Mouse (Mus musculus): ENCODE measurements around the gene Macrod2.

Gene Macrod2

DNA sequence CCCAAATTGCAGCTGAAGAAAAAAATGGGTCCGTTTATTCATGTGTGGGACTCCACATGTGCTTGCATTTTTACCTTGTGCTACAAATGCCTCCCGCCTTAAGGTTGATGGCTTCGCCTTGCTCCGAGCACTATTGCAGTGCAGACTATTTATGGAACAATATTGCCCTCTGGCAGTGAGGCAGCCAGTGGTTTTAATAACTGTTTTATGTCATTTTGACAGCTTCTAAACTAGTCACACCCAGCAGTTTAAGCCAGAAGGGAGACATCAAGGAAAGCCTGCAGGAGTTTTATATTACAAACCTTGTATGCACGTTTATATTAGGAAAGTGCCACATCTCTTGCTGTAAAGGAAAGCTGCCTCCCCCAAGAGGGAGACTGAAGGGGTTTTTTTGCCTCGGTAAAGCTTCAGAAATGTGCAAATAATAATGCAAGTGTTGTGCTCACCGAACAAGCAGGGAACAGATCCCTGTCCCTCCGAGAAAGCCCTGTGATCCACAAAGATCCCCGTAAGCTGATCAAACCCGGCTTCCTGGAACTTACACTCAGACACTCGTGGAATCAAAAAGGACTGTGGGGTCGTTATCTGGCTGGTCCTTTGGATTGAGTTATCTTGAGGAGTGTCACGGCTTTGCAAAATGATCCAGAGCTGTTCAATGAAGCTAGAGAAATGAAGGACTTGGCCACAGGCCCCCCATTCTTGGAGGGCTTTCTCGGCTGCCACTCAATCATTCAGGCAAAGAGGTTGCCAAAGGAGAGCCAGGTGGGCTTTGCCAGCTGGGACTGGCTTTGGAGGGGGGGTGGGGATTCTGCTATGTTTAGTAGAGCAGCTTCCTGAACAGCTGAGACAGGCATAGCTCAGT, 1663.0 kb downstream of the Macrod2 start:
- no peak for DNase-seq

DNA sequence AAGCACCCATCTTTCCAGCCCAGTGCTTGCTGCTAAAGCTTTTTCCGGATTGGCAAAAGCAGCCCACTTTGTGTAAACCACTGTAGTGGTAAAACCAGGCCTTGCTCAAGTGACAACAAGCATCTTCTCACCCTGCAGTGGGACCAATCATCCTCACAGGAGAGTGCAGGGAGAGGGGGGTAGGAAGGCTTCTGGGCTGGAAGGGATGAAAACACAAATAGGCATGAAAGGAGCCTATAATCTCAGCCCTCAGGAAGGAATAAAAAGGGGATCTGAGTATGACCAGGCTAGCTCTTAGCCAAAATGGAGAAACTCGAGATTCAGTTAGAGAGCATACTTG, 1663.6 kb downstream of the Macrod2 start:
- DNase-seq: no peak

DNA sequence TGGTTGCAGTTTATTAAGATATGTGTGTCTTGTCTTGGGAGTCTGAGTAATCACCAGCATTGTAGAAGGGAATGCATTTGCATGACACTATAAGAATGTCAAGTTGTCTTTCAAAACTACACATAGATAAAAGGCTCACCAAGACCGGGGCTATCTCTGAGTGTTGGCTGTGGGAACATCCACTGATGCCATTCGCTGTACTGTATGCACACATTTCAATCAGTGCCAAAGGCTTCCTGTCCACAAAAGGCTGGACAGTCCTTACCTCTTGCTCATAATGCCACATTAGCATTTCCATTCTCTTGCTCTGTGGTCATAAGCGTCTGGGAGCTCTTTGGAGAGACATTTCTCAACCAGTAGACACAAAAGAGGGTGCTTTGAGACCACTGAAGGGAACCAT, 1713.8 kb downstream of the Macrod2 start:
- DNase-seq: no peak

DNA sequence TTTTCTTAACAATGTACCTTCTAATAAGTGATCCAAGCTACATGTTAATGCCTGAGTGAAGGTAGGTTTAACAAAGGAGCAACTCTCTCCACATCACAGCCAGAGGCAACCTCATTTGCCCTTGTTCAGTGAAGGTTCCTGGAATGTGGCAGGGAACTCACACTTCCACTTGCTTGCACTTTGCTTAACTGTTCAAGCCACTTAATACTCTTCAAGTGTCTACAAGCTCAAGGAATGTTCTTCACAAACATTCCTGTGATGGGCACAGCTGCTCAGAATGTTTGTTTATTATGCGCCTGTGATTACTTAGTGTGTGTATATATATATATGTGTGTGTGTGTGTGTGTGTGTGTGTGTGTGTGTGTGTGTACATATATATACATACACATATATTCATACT, 1721.5 kb downstream of the Macrod2 start:
- DNase-seq: no peak

DNA sequence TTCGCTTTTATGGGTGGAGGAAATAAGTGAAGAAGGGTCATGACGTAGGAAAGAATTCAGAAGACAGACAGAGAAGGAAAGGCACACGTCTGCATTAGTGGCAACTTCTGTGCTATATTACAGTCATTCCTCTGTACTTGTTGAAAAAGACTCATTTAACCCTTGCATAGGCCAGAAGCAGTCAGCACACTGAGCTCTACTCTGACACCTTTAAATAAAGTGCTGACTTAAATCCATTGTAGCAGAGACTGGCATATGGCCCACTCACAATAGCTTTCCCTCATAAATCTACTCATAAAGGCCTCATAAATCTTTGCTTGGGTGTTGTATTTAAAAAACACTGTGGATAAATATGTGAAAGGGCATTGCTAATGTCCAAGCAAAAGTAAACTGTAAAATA, 1733.0 kb downstream of the Macrod2 start:
- DNase-seq: no peak

DNA sequence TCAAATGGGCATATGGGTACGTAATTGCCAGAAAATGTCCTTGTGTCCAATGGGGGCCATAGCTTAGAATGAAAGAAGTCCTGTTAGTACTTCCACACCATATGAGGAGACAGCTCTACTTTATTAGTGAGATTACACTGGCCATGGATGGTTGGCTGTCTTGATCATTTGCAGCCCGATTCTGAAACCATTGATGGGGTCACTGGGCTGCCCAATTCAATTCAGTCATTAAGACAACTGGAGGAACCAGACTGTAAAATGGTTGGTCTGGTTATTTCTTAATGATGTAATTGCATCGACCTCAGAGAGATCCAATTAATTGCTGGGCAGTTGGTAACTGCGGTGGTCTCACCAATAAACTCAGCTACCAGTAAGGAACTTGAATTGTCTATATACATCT, 1734.1 kb downstream of the Macrod2 start:
- DNase-seq: no peak

DNA sequence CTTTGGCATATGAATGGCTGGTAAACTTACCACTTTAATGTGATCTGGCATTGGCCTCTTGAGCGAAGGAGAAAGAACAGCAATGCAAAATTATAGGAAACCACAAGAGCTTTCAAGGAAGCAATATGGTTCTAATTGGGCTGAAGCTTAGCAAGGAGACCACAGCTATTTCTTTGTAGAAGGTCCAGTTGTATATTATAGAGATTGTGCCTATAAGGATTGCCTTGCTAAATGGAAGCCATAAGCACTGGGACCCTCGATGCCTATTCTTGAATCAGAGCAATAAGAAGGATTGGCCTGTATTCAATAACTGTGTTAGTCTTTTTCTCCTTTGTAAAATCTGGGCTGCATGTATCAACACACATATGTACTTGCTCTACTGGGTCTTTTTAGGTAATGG, 1754.2 kb downstream of the Macrod2 start:
- no peak for DNase-seq

DNA sequence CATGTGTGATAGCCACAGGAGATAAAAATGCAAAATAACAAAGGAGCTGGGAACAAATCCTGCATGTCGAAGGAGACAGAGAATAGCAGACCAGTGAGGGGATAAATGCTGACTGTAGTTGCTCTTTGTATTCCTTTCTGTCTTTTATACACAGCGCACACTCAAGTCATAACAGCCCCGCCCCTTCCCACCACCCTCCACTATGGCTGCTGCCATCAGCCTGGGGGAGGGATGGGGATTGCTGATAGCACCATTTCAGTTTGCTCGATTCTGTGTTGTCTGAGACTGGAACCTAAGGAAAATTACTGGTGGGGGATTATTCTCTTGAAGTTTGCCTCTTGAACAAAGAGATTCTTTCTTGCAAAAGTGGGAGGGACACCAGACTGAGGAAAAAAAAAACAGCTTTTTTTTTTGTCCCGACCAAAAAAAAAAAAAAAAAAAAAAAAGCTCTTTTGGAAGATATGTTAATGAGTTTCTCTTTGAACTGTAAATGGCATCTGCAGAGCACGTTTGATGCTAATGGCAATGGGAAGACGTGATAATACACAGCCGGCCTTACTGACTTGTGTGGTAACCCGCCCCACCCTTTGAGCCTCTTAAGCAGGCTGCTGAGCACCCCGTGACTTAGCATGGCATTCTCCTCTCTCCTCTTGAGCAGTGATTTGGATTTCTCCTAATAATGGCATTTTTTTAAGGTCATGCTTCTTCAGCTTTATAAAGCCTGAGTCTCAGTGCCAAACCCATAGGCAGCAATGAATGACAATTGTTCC, 1768.6 kb downstream of the Macrod2 start:
- DNase-seq: no peak

DNA sequence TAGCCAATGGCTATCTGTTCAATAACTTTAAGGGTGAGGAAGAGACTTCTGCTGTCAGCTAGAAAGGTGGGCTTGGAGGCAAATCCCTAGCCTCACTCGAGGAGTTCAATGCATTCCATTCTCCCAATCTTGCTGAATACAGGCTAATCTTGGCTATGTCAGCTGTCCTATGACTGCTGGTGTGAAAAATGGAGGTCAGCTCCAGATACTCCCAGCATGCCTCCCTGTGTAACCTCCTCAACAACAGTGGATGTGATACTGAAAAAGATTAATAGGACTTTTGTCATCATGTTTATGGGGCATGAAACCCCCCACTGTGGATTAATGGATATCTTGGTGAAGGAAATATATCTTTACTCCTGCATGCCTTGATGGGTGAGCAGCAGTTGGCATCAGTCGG, 1774.5 kb downstream of the Macrod2 start:
- no peak for DNase-seq

DNA sequence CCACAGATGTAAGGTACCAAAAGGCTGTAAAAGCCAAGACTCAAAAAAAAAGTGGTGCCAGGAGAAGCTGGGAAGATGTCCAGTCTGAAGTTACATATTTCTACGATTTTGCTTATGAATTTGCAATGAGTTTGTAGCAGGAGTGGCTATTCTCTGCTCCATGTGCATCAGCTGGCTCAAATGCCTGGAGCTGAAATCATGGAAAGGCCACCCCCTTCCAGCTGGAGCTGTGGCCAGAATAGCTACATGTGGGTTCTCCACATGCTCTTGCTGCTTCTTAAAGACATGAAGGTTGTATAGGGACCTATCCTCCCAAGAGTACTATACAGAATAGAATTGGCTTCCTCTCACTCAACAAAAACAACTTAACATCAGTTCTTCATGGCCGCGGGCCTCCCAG, 1777.6 kb downstream of the Macrod2 start:
- DNase-seq: no peak

DNA sequence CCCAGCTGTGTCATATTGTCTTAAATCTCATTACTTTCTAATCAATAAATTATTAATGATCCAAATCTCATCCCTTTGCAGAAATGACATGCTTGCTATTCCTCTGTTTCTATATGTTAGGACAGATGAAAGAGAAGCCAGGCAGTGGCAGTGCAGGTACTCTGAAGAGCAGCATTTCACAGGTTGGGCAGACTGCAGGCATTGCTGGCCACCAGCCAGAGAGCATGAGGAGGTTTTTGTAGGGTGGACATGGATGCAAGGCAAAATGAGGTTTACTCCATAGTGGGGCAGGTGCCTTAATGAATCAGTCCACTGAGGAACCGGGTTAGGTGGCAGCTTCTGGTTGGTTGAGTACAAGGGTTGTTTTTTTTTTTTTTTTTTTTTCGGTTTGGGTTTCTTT, 1778.9 kb downstream of the Macrod2 start:
- DNase-seq: no peak

DNA sequence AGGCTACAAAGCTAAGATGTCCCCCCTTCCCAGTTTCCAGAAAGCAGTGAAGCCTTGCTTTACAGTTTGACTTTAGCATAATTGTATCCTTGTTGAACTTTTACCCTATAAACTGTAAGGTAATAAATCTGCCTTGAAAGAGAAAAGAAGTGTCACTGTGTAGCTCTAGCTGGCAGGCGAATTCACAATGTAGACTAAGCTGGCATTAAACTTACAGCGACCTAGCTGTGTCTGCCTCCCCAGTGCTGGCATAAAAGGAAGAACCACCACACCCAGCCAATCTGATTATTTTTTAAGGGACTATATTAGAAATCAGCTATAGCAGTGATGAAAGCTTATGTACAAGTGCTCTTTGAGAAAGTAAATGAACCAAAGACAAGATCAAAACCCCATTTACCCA, 1791.8 kb downstream of the Macrod2 start:
- DNase-seq: no peak

DNA sequence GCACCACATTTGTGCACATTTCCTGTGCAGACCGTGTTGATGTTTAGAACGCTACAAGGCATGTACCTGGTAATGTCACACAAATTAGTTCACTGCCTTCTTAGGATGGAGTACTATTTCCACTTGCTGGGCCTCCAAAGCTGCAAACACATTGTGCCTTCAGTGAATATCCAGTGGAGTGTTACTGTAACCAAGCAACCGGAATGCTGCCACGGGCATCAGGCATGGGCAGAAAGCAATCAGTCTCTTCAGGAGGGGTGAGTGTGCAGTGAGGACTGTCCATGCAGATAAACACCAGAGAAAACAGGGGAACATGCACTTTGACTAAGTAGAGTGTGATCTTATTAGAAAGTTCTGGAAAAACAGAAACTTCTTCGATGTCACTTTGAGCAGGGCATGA, 1792.3 kb downstream of the Macrod2 start:
- no peak for DNase-seq

DNA sequence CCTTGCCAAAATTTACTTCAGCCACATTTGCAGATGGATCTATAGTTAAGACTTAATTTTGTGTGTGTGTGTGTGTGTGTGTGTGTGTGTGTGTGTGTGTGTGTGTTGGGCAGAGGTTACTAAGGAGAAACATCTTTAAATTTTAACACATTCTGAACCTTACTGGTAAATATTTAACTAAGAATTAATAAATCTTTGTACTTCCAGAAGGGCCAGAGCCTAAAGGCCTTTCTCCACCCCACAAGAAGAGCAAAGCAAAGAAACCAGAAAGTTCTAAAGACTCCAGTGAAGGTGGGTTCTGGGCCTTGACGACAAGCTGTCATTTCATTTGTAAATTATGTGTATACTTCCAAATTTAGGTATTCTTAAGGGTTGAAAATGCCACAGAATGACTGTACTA, 1822.3 kb downstream of the Macrod2 start:
- DNase-seq: no peak

DNA sequence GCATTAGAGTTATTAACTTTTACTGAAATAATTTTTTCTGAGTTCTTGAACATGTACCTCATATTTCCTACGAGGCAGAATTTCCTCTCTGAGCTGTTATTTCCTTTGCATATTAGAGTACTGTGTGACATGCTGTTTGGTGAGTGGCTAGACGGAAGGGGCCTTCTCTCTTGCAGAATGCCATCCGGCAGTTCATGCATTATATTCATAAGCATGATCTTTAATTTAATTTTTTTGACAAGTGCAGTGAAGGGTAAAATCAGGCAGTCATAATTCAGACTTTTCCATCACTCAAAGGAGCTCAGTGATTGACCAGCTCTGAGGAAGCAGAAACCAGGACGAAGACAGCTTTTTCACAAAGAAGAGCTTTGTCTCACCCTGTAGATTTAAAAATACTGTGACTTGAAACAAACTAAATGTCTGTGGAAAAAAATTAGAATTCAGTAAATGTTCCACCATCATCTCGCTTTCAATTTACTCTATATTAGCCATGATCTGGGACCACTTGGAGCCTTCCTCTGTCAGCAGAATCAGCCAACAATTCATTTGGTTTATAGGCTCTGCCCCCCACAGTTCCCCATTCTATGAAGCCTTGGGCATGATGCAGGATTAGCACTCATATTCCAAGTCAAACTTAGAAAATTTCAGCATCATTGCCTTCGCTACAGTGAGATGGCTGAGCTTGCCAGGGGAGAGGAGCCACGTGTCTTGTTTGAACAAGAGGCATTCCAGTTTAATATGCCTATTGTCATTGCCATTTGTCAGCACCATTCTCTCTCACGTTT, 1827.2 kb downstream of the Macrod2 start:
- no peak for DNase-seq

DNA sequence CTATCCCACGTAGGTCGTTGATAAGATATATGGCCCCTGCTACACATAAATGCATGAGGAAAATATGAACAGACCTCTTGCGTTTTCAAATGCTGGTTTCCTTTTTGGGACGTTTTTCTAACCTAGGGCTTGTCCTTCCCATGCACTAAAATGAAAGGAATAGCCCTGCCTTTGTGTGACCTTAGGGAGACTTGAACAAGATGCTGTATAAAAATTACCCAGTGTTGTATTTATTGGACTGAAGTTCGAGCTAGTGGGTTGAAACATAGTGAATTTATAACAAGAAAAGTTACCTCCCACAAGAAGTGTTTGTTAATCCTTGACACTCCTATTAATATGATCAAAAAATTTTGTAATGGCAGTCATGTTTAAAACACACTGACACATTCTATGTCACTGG, 1827.8 kb downstream of the Macrod2 start:
- DNase-seq: no peak

DNA sequence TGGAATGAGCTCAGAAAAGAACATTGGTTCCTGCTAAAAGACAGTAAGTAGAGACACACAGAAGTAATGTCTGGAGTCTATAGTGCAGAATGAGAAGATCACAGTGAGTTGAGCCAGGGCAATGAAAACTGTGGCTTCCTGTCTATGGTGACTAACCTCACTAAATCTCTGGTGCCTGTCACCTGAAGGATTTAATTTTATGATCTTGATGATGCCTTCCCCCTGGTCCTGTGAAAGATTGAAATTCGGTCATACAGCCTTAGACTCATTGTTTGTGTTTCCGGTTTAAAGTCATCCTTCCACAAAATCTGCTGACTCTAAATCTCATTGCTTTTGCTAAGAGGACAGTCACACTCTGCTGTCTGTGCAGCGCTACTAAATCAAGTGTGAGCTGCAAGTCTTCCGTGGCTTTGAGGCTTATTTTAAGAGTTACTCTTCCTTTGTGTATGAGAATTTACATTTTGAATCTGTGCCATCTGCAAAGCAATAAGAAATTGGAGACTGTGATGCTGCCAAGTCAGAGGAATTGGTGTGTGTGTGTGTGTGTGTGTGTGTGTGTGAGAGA, 1836.0 kb downstream of the Macrod2 start:
- no peak for DNase-seq

DNA sequence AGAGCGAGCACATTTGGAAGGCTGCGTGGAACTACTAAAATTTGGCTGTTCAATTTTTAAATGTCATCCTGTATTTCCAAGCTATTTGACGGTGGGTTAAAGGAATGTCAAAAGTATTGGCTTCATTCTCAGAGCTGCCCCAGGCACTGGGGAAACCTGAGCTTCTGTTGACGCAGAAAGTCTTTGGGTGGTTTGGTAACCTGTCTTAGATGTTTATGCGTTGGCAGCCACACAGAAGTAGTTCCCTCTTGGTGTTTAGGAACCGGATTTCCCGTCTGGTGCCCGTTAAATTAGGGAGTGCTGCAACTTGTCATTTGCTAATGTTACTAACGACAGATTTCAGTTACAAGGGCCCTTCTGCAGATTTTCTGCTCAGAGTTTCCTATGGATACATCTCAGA, 1837.7 kb downstream of the Macrod2 start:
- DNase-seq: no peak

DNA sequence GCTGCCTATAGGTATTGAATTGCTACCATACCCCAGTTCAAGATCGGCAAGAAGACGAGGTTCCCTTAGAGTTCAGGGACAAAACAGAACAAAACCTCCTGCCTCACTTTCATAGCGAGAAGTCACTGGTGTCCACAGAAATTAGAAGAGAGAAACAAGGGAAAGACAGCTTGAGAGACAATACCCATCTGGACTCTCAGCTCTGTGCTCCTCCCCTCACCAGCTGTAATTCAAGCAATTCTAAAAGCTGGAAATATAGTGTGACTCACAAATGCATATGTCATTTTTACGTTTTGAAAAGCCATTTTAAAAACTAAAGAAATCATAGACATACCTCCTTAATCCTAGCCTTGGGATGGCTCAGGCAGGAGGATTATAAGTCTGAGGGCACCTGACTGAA, 1848.4 kb downstream of the Macrod2 start:
- no peak for DNase-seq

DNA sequence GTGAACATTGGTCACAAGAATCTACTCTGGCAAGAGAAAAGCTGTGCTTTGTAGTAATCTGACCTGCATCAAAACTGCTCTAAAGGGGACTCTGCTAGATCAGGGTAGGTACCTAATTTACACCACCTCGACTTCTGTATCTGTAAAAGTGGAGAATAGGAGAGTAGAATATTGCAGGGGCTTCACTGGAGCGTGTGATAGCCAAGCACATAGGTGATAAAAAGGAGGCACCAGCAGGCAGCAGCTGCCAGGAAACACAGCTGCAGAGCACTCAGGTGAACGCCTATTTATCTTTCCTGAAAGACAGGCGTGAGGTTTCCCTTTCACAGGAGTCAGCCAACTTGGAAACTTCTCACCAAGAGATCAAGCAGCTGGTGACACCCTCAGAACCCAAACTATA, 1855.3 kb downstream of the Macrod2 start:
- DNase-seq: no peak

DNA sequence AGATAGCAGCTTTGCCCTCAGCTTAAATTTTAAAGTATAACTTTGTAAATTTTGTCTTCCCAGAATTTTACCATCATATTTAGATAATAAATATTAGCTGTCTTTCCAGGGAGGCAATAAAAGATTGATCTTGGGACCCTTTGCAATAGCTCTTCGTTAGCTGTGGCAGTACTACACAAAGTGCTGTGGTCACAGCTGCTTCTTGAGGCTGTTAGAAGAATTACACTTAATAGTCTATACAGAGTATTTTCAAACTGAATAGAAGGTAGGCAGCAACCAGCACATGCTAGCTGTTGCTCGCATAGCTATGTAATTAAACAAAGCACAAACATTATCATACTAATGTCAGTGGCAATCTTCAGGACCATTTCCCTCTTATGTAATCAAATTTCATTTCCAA, 1856.4 kb downstream of the Macrod2 start:
- no peak for DNase-seq

DNA sequence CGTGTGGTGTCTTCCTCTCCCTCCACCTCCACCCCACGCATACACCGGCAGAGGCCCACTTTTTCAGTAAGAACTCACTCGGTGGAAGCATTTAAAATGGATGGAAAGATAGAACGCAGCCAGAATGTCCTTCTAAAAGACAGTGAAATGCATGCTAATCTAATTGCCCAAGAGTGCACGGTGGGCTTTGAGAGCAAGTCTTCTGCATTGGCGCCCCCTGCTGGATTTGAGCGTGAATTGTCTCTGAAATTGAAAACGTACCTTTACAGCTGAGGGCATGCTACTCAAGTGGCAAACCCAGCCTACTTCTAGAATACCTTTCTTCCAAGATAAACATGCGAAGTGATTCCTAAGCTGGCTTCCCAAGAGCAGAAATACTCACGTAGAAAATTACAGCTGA, 1858.8 kb downstream of the Macrod2 start:
- DNase-seq: peak; percentile 55

DNA sequence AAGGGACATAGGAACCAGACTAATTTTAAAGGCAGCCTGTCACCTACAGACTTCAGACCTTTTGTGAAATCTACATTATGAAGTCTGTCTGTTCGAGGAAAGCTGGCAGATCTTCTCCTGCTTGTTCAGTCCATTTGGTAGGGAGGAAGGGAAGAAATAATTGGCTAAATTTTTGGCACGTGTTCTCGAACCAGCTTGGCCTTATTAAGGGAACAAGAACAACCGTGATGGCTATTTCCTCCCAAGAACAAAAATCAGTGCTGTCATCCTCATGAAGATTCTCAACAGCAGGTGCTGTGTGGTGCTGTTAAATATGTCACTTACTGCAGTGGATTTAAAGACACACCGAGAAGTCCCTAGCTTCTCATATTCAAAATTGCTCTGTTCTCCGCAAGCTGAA, 1859.5 kb downstream of the Macrod2 start:
- DNase-seq: no peak
